Mouse (Mus musculus): Measurements from ENCODE around the gene Grk2.

Grk2 gene

DNA sequence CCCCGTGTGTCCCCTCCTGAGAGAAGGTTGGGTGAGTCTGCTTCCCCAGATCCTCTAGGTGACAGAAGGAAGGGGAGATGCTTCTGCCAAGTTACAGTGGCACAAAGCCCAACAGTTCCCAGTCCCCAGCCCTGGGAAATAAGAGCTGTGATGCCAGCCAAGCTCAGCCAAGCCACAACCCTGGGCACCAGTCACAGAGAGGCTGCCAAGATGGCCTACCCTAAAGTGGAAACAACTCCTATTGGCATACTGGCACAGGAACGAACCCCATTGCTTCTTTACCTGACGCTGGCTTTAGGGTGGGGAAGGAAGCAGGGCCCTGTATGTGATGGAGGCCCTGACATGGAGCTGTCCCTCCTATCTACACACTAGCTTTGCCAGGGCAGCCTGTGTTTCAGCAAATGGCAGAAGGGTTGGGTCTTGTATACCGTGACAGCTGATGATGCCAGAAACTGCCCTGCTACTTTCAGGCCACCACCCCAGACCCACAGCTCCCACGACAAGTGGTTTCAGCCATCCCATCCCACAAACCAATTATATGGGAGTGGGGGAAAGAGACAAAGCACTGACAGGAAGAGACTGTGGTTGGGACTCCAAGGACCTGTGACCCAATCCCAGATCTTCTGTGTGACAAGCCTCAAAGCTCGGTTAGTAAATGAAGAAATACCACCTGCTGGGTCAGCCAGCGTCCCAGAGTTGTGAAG lies 2.9 kb downstream of the Grk2 start:
- no peak for DNase-seq (ENCODE audit: low spot score)

DNA sequence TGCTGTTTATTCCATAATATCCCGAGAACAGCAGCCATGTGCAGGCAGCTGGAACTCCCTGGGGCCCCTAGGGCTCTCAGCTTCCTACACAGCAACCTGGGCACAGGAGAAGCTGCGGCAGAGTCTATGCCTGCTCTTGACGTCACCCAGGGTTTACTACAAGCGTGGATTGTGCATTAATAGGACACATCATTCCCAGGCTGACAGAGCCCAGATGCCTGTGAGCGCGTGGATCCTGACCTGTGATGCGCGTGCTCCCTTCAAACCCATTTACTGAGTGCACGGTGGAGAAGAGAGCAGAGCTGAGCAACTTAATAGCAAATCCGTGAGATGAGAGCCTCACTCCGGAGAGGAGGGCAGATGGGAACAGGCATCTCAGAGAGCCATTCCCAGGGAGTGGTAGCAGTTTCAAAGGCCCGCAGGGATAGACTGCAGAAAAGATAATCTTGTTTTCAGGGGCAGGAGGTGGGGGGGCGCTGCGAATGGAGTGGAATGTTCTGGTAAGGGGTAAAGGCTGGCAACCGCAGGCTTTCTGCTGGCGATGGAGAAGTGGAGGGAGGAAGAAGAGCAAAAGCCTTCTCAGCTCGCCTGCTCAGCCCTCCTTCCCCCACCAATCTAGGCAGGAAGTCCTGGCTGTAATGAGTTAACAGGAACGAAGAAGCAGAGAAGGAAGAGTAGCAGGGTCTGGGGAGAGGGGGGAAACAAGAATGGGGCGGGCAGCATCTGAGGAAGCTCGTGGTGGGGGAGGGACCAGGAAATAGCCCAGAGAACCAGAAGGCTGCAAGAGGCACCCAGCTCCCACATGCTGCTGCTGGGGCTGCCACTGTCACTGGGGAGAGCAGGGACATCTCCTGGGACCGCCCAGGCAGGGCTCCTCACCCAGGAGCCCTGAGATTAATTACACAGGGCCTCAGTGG lies 4.0 kb downstream of the Grk2 start:
- DNase-seq (ENCODE audit: low spot score): peak; percentile 80

DNA sequence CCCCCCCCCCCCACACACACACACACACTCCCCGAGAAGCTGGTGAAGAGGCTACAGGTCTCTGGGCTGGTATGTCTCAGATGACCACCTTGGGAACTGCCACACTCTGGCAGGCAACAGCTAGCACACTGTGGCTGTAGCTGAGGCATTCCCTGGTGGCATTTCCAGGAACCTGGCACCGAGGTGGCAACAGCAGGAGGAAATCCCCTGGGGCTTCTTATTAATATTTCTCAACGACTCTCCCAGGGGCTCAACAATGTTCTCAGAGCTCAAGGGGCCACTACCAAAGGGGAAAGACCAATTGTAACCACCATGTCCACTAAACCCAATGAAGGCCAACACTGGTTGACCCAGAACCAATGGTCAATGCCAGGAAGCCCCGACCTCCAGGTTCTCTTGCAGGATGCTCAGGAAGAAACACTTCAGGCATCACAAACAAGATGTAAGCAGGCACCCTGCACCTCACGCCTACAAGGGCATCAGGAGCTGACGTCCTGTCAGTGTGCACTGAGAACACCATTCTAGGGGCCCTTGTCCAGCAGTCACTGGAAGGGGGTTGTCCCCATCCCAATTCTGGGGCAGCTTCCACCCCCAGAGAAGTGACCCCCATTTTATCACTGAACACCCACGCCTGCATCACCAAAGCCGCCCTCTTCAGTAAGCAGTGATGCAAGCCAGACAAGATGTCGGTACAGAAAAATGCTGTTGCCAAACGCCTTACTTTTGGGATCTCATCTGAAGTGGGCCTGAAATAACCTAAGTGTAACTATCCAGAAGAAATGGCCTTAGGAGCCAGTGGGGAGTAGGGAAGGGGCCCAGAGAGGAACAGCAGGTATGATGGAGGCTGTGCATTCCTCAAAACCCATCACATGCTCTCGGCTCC lies 4.9 kb downstream of the Grk2 start:
- no peak for DNase-seq (ENCODE audit: low spot score)

DNA sequence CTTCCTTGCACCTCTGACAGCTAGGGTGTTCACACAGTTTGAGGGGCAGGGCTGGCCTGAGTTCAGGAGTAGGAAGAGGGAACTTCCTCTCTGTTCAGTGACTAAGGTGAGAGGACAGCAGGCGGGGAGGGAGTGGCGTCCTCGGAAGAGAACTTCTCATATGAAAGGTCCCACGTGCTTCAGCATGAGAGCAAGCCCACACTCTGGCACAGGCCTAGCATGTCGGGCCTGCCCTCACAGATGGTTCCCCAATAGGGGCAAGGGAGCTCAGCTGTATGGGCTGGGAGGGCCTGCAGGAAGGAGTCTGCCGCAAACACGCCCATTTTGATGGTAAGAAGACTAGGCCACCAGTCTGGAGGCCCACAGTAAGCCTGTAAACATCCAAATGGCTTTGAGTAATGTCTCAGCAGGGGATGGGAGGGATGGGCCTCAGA lies 5.7 kb downstream of the Grk2 start:
- DNase-seq (ENCODE audit: low spot score): peak; percentile 91

DNA sequence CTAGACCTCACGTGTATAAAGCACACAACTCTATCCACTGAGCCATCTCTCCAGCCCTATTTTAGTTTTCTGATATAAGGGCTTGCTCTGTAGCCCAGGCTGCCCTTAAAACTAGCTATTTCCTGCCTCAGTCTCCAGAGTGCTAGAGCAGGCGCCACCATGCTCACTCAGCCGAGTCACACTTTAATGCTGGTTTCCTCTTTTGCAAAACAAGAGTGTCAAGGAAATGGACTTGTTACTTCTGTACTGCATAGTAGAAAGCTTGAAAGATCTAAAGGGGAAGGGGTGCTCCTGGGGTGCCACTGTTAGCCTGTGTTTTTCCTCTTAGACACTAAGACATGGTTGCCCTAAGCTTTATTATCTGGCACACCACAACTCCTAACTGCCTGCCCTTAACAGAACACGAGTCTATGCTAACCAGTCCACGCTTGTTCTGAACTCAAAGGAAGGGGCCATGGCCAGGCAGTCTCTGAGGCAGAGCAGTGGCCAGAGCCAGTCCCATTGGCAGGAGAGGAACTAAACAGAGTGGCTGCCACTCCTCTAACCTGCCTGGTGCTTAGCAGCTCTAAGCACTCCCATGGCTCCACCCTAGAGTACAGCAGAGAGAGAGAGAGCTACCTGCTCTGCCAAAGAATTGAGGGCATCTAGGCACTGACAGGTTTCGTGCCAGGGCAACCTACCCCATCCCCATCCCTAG lies 6.3 kb downstream of the Grk2 start:
- DNase-seq (ENCODE audit: low spot score): peak; percentile 70

DNA sequence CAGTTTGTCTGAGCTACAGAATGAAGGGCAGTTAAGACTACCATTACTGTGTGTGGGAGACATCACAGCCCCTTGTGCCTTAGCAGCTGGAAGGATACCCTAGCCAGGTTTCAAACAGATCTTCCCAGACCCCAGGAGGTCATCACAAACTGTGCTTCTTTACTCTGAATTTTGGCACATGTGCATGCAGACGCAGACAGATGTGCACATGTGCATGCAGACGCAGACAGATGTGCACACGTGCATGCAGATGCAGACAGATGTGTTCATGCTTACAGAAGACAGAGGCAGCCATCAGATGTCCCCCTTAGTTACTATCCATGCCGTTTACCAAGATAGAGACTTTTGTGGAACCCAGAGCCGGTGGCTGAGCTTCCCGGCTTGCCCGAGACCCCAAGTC lies 6.9 kb downstream of the Grk2 start:
- no peak for DNase-seq (ENCODE audit: low spot score)

DNA sequence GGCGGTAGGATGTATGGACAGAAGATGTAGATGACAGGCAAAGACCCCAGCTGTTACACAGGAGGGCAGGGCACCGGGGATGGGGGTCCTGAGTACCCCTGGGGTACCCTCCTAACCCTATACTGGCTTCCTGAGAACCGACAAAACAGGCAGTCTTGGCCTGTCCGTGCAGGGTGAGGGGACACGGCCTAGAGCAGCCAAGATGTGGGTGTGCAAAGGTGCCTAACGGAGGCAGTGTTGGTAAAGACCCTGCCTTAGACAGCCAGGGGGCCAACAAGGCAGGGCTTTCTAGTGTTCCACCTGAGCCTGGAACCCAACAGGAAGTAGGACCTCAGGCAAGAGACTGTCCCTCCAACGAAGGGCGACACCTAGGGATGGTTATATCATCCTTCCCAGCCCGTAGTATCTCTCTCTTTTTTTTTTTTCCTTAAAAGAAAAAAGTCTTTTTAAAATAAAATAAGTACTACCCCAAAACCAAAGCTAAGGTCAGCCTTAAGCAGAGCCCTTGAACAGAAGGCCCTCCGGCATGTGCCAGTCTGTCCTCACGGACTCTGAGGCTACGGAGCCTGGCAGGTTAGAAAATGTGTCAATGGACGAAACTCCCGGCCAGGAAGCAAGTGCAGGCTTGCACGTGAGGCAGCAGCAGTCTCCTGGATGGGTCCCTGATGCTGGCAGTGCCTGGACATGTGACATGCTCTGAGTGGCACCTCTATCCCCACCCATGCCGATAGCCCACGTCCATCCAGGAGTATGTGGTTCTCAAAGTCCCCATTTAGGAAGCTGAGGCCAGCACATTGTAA lies 7.5 kb downstream of the Grk2 start:
- no peak for DNase-seq (ENCODE audit: low spot score)

DNA sequence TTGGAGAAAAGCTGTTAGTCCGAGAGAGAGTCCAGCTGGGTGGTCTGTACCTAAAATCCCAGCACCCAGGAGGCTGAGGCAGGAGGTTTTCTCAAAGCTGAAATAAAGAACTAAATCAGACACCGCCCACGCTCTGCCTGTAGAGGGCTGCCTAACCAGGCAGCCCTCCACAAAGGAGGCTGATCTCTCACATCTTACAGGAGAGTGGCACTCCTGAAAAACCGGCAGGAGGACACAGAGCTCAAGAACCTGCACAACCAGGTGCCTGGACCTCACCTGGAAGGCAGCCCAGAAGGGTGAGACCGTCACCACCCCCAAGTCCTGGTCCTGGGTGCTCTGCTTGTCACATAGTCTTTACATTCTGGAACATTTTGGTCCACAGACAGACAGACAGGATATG lies 8.2 kb downstream of the Grk2 start:
- DNase-seq (ENCODE audit: low spot score): peak; percentile 37

DNA sequence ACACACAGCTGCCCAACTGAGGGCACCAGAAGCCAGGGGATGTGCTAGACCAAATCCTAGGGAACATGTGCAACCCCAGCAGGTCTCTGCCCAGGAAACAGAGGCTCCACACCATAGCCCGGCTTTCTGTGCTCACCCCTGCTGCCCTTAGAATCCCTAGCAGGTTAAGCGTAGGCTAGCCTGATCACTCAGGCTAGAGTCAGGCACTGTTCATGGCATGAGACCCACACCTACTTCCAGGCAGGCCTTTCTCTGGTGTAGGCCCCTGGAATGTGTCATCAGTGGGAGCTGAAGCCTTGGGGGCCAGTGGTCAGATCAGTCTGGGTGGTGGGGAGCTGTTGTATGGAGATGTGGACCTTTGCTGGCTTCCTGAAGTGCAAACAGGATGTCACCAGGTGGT lies 9.4 kb downstream of the Grk2 start:
- no peak for DNase-seq (ENCODE audit: low spot score)

DNA sequence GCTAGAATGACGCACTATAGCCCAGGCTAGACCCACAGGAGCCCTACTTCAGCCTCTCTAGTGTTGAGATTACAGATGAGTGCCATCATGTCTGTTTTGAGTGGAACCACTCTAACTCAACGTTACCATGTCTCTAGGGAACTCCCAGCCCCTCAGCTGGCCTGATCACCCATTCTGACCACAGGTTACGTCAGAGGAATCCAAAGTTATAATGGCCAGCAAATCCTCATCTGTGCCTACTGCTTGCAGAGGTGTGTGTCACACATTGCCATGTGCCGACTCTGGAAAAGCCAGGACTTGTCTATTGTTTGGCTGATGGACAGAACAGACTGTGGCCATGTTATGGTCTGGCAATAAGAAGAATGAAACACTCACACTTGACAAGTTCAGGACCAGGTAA lies 10.6 kb downstream of the Grk2 start:
- DNase-seq (ENCODE audit: low spot score): no peak

DNA sequence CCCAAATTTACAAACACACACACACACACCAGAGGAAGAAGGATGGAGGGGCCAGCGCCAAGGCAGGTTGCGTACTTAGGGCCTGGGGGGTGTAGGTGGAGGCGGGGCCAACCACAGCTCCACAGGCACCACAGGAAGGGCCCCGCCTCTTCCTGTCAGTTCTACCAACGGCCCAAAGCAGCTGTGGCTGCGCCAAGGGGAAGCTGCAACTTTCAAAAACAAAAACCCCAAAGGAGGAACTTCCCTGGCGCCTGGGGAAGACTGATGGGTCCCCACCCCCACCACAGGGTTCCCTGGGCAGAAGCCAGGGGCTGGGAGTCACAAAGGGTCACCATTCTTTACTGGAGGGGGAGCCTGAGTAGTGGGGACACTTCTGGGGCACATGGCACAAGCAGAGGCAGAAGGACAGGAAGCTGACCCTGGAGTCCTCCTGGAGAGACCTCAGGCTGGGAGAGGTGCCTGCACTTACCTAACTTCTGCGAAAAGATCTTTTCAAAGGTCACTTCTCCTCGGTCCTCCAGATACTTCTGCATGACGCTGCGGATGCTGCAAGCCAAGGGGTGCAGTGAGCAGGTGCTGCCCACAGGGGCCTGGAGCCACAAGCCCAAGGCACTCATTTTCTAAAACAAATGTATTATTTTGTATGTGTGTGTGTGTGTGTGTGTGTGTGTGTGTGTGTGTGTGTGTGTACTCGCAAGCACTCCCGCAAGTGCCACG lies 11.5 kb downstream of the Grk2 start:
- peak; percentile 88 for DNase-seq (ENCODE audit: low spot score)

DNA sequence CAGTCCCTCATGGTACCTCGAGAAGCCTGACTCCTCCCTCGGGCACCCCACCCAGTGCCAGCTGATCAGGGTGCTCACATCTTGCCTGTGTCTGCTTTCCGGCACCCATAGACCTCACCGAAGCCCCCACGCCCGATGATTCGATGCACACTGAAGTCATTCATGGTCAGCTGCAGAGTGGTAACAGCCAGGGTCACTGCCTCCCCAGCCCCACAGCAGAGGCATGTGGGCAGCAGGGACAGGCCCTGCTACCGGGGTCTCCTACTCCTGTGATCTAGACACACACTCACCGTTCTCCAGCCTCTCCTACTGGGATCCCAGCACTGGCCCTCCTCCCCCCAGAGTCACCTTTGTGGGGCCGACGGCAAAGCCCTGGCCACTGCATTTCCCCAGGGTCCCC lies 14.9 kb downstream of the Grk2 start:
- DNase-seq (ENCODE audit: low spot score): no peak

DNA sequence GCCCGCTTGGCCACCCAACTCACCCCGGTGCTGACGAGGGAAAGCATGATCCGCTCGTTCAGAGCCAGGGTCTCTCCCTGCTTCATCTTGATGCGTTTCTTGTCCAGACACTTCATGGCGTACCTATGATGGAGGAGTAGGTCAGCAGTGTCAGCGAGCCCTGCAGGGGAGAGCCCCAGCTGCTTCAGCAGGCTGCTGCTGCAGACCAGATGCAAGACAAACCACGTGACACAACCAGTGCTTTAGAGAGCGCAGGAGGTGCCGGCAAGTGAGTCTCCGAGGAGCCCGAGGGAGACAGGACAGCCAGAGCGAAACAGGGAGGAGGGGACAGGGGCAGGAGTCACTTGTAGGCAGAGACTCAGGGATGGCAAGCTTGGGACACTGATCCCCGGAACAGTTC lies 15.3 kb downstream of the Grk2 start:
- DNase-seq (ENCODE audit: low spot score): no peak

DNA sequence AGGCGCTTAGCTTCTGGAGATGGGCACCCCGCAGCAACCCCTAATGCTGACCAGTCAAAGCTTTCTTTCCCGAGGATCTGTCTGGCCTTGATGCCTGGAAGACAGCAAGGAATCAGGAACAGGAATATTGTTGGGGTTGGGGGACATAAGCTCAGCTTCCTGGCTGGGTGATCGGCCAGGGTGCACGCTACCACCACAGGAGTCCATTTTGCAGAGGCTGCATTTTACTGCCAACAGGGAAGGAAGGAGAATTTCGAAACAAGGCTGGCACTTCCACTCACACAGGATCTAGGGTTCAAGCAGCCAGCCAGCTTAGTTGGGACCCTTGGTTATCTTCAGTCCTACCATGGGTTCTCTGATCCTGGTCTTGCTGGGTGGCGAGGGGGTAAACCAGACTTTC lies 22.4 kb downstream of the Grk2 start:
- DNase-seq (ENCODE audit: low spot score): no peak

DNA sequence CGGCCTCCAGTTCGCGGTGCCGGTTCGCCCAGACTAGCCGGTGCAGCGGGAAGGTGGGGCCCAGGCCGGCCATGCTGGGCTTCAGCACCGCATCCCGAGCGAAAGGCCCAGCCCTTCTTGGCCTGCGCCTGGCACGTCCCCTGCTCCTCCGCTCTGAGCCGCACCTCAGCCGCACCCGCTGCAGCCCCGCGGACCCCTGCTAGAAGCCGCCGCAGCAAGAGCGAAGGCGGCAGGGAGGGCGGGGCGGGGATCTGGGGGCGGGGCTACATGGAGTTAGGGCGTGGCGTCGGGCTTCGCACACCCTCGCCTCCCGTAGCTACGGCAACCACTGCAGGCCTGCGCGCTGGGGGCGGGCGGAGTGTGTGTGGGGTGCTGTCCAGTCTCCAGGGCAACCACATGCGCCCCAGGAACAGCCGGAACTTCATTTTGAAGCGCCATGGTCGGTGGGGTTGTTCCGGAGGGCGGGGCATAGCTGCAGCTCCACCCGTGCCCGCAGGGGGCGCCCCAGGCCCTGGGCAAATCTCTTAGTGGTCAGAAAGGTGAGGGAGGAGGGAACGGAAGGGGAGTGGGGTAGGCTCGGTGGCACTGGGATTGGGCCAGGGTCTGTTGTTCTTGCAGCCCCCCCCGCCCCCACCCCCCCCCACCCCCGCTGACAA lies 23.0 kb downstream of the Grk2 start, which contains the start of gene Ankrd13d:
Gene Ankrd13d (minus strand): TSS at position 240 of the 656 bp plus-strand sequence.
- DNase-seq (ENCODE audit: low spot score): peak; percentile 92

DNA sequence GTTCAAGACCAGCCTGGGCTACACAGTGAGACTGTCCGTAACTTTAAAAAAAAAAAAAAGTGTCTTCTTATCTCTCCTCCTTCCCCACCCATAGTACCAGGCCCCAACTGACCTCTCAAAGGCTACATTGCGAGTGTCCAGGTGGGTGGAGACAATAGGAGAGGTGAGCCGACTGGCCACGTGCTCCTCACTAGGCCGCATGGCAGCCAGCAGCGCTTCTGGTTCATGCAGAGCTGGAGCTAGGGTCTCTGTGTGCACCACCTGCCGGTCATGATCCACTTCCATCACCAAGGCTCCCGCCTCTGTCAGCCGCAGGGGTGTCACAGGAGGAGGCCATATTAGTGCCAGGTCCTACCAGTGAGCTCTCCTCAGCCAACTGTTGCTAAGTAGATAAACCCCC lies 25.6 kb downstream of the Grk2 start:
- no peak for DNase-seq (ENCODE audit: low spot score)

DNA sequence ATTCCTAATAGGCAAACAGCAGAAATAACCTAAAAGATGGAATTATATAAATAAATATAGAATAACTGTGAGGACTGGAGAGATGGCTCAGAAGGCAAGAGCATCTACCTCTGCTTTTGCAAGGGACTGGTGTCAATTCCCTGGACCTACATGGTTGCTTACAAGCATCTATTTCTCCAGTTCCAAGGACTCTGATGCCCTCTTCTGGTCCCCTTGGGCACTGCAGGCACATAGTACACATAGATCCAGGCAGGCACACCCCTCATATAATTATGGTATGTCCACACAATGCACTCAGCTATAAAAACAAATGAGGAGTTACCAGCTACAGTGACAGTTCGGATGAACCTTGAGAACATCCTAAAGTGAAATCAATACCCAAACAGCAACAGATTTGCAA lies 26.5 kb downstream of the Grk2 start:
- DNase-seq (ENCODE audit: low spot score): peak; percentile 44

DNA sequence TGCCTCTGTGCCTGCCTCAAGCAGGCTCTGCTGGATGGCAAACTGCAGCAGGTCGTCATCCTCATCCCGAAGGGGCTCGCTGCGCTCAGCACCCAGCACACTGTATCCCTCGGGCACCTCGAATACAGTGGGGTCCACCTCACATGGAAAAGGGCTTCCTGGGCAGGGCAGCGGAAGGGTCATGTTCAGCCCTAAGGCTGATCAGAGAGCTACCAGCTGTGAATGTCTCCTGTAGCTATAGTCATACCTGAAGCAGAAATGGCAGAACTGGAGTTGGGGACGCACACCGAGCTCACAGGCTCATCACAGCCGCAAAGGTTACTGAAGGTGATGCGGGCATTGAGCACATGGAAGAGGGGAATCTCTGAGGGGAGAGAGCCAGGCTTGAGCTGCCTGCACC lies 35.0 kb downstream of the Grk2 start:
- no peak for DNase-seq (ENCODE audit: low spot score)

DNA sequence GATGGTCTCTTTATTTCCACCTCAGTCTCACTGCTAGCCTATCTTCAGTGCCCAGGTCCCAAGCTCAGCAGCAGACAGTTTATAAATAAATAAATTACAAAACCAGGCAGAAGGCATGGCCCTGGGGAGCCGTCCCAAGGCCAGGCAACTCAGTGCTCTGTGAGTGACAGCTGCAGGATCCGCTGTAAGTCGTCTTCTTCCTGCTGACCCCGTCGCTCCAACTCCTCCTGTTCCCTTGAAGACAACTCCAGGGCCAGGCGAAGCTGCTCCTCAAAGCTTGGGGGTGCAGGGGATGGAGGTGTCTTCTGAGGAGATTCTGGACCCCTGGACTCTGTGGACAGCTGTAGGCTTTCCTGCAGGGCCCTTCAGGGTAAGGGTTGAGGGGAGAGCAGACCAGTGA lies 35.8 kb downstream of the Grk2 start:
- DNase-seq (ENCODE audit: low spot score): no peak

Measured in T-cell, adult 2 months (primary cell).